Mouse (Mus musculus) kidney, embryonic 15.5 days (tissue): ENCODE results near the gene Epsti1. TPM values are rescaled to one million over a fixed set of nuclear protein-coding genes. Genes with fewer than 3 reads are reported as not detected.
"Not testable (repeated sequence)": the region's sequence is repeated elsewhere in the genome, so short reads cannot be mapped to it uniquely, and the experiment has no call there.

Source experiments
- ATAC-seq: fragments of 200-750 bp; cut with Nextera tagmentation; replicated peaks from 2 replicates; pipeline ENCODE4 v1.8.0; 2017; ENCODE audit warnings: moderate TSS enrichment; ENCODE audit not compliant: low FRiP score
- H3K27ac ChIP-seq: fragments of 300-500 bp; sonication (generic); 2 replicates; pipeline ENCODE4 v1.5.1; 2015; ENCODE audit warnings: mild to moderate bottlenecking, inconsistent platforms
- H3K27me3 ChIP-seq: fragments of 300-500 bp; sonication (generic); 2 replicates; pipeline ENCODE4 v1.6.1; 2015; ENCODE audit warnings: inconsistent platforms
- H3K36me3 ChIP-seq: fragments of 300-500 bp; sonication (generic); 2 replicates; pipeline ENCODE4 v1.6.1; 2015; ENCODE audit warnings: inconsistent platforms
- H3K4me1 ChIP-seq: fragments of 300-500 bp; sonication (generic); 2 replicates; pipeline ENCODE4 v1.6.1; 2015; ENCODE audit warnings: inconsistent platforms
- H3K4me2 ChIP-seq: fragments of 300-500 bp; sonication (generic); 2 replicates; pipeline ENCODE4 v1.6.1; 2015; ENCODE audit warnings: moderate library complexity, mild to moderate bottlenecking, inconsistent platforms
- H3K4me3 ChIP-seq: fragments of 300-500 bp; sonication (generic); replicated peaks from 2 replicates; pipeline ENCODE4 v1.5.1; 2015; ENCODE audit warnings: mild to moderate bottlenecking, inconsistent platforms
- H3K9ac ChIP-seq: fragments of 300-500 bp; sonication (generic); 2 replicates; pipeline ENCODE4 v1.6.1; 2015; ENCODE audit warnings: mild to moderate bottlenecking, inconsistent platforms
- H3K9me3 ChIP-seq: fragments of 300-500 bp; sonication (generic); replicated peaks from 2 replicates; pipeline ENCODE4 v1.6.1; 2016; ENCODE audit warnings: inconsistent platforms
- WGBS: fragments of 180-500 bp; shearing (Covaris S2); methylation state at CpG from one replicate; pipeline ENCODE4 v1.1.7; 2015; ENCODE audit warnings: mixed read lengths; 5-methylcytosine and 5-hydroxymethylcytosine counted together
- polyA plus RNA-seq: library from polyadenylated mRNA; unstranded; fragments of >200 nt; fragmentation: Nextera tagmentation; extraction: Ambion mirVana; gene quantifications from 2 replicates; pipeline ENCODE4 v1.2.1, GENCODE M21; 2015

The Epsti1 gene
- polyA plus RNA-seq = 0.90 and 1.5 TPM in 2 replicates

- Histone ChIP-seq H3K27ac (no peak within 1 kb of the TSS), H3K9me3 (no peaks in the 10 kb centered on the region; the same call in 1 of the 2 replicates), H3K9ac (no peak within 1 kb of the TSS), H3K4me2 (peak within 1 kb of the TSS; percentile 26; the same call in 1 of the 2 replicates), H3K4me3 (0 out of 2 replicates have a peak within 1 kb of the TSS, but pooled peaks have one; percentile 16), H3K36me3 (no peaks in the 10 kb centered on the region), H3K27me3 (no peaks in the 10 kb centered on the region), H3K4me1 (peaks cover 3% of the 10 kb centered on the region; the same call in 1 of the 2 replicates)
- ATAC-seq = no peak
- WGBS = 56% methylated on average over 15 of the region's 15 CpGs
Observed at GRCm38 (mm10) chr14:77904171-77904762, at the start of gene Epsti1. TSS of gene Epsti1 (plus strand) at chr14:77904239.

DNA sequence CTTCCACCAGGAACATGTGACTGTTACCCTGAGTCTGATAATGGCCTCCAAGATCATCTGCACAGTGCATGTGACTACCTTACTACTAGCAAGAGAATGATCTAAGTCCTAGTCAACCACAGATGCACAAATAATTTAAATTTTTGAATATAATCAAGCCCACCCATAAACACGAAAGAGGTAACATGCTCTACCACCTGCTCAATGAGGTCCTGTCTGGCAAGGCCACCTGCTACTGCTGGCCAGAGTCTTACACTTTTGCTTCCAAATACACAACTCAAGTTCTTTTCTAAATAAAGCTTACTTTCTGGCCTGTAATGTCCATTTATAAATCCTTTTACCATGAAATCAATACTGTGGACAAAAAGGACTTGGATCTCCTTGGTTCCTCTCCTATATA is 44.1 kb upstream of the Epsti1 start:
- Histone ChIP-seq H3K27ac (no peak overlapping the region), H3K4me3 (no peak overlapping the region), H3K27me3 (no peaks in the 10 kb centered on the region), H3K4me1 (0 out of 2 replicates have a peak, but pooled peaks cover 4% of the 10 kb centered on the region), H3K4me2 (no peak overlapping the region), H3K9me3 (no peaks in the 10 kb centered on the region; the same call in 1 of the 2 replicates), H3K9ac (no peak overlapping the region), H3K36me3 (peaks cover 6% of the 10 kb centered on the region; the same call in 1 of the 2 replicates)
- WGBS = 92% methylated on average over 1 of the region's 1 CpGs
- ATAC-seq = no peak

- no peak overlapping the region for H3K27ac ChIP-seq
- H3K4me3 ChIP-seq = no peak overlapping the region
- H3K27me3 ChIP-seq = no peaks in the 10 kb centered on the region
- peaks cover 4% of the 10 kb centered on the region; the same call in 1 of the 2 replicates for H3K36me3 ChIP-seq
- WGBS = 41% methylated on average over 5 of the region's 5 CpGs
- no peak overlapping the region for H3K9ac ChIP-seq
- no peaks in the 10 kb centered on the region; the same call in 1 of the 2 replicates for H3K9me3 ChIP-seq
- ATAC-seq = no peak
- H3K4me1 ChIP-seq = 0 out of 2 replicates have a peak, but pooled peaks cover 4% of the 10 kb centered on the region
- no peak overlapping the region for H3K4me2 ChIP-seq
Observed at GRCm38 (mm10) chr14:77860841-77861560, 43.0 kb upstream of the Epsti1 start.

DNA sequence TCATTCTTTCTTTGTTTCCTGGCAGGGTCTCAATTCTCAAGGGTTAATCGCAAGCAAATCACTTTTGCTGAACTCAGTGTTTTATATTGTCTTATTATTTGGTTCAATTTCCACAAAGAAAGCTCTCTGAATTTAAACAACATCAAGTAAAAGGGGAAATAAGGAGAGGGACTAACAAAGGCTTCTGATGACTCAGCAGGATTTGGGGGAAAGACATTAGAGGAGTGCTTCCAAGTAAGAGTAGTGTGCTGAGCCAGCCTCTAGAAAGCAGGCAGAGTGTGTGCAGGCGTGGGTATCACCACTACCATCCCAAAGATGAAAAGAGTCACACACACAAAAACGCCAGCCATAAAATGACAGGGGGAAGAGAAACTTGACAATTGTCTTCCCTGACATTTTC is 40.0 kb upstream of the Epsti1 start:
- no peak for ATAC-seq
- WGBS = 85% methylated on average over 3 of the region's 3 CpGs
- Histone ChIP-seq H3K9ac (no peak overlapping the region), H3K4me3 (no peak overlapping the region), H3K27ac (no peak overlapping the region), H3K27me3 (no peaks in the 10 kb centered on the region), H3K4me1 (0 out of 2 replicates have a peak, but pooled peaks cover 4% of the 10 kb centered on the region), H3K4me2 (no peak overlapping the region), H3K9me3 (no peaks in the 10 kb centered on the region), H3K36me3 (no peaks in the 10 kb centered on the region)

GRCm38 (mm10) chr14:77864510-77864909 is 39.5 kb upstream of the Epsti1 start:
- ATAC-seq = no peak
- WGBS = 89% methylated on average over 6 of the region's 6 CpGs
- 0 out of 2 replicates have a peak, but pooled peaks cover 4% of the 10 kb centered on the region for H3K4me1 ChIP-seq

GRCm38 (mm10) chr14:77867601-77868000 is 36.4 kb upstream of the Epsti1 start:
- WGBS = 90% methylated on average over 5 of the region's 5 CpGs
- Histone ChIP-seq H3K27ac (no peak overlapping the region), H3K4me2 (no peak overlapping the region), H3K36me3 (peaks cover 7% of the 10 kb centered on the region; the same call in 1 of the 2 replicates), H3K27me3 (no peaks in the 10 kb centered on the region), H3K9ac (no peak overlapping the region), H3K4me1 (0 out of 2 replicates have a peak, but pooled peaks cover 4% of the 10 kb centered on the region), H3K4me3 (no peak overlapping the region), H3K9me3 (no peaks in the 10 kb centered on the region)
- ATAC-seq = no peak

More at GRCm38 (mm10) chr14:77864510-77864909, 39.5 kb upstream of the Epsti1 start:
- H3K9ac ChIP-seq = no peak overlapping the region
- H3K9me3 ChIP-seq = no peaks in the 10 kb centered on the region
- H3K4me2 ChIP-seq = no peak overlapping the region
- H3K4me3 ChIP-seq = no peak overlapping the region
- H3K27me3 ChIP-seq = no peaks in the 10 kb centered on the region
- no peak overlapping the region for H3K27ac ChIP-seq
- H3K36me3 ChIP-seq = peaks cover 4% of the 10 kb centered on the region; the same call in 1 of the 2 replicates

- Histone ChIP-seq H3K4me2 (no peak overlapping the region), H3K36me3 (peaks cover 7% of the 10 kb centered on the region; the same call in 1 of the 2 replicates), H3K9me3 (no peaks in the 10 kb centered on the region), H3K27ac (no peak overlapping the region), H3K4me1 (no peaks in the 10 kb centered on the region), H3K4me3 (no peak overlapping the region), H3K27me3 (no peaks in the 10 kb centered on the region), H3K9ac (no peak overlapping the region)
- 89% methylated on average over 3 of the region's 3 CpGs for WGBS
- ATAC-seq = no peak
Observed at GRCm38 (mm10) chr14:77870926-77871325, 33.1 kb upstream of the Epsti1 start.

GRCm38 (mm10) chr14:77871380-77871975 is 32.6 kb upstream of the Epsti1 start:
- Histone ChIP-seq H3K27ac (no peak overlapping the region), H3K4me2 (no peak overlapping the region), H3K9me3 (no peaks in the 10 kb centered on the region), H3K36me3 (peaks cover 7% of the 10 kb centered on the region; the same call in 1 of the 2 replicates), H3K9ac (no peak overlapping the region), H3K27me3 (no peaks in the 10 kb centered on the region), H3K4me1 (no peaks in the 10 kb centered on the region), H3K4me3 (no peak overlapping the region)
- no peak for ATAC-seq
- WGBS = 89% methylated on average over 6 of the region's 6 CpGs

- 2% methylated on average over 44 of the region's 44 CpGs for WGBS
- H3K4me3 ChIP-seq = peak within 1 kb of the TSS; percentile 72
- no peaks in the 10 kb centered on the region for H3K9me3 ChIP-seq
- peak within 1 kb of the TSS; percentile 71 for H3K9ac ChIP-seq
- no peaks in the 10 kb centered on the region for H3K27me3 ChIP-seq
- peak; percentile 94 for ATAC-seq
- H3K4me2 ChIP-seq = peak within 1 kb of the TSS; percentile 60
- no peaks in the 10 kb centered on the region for H3K4me1 ChIP-seq
- H3K36me3 ChIP-seq = 0 out of 2 replicates have a peak, but pooled peaks cover 3% of the 10 kb centered on the region
- H3K27ac ChIP-seq = peak within 1 kb of the TSS; percentile 24; the same call in 1 of the 2 replicates
Observed at GRCm38 (mm10) chr14:77874304-77875241, 29.5 kb upstream of the Epsti1 start, which contains the start of gene Dnajc15. TSS of gene Dnajc15 (minus strand) at chr14:77875125.

- Histone ChIP-seq H3K9ac (no peak overlapping the region), H3K27ac (no peak overlapping the region), H3K4me2 (no peak overlapping the region), H3K27me3 (no peaks in the 10 kb centered on the region), H3K4me3 (no peak overlapping the region), H3K36me3 (no peaks in the 10 kb centered on the region), H3K9me3 (no peaks in the 10 kb centered on the region), H3K4me1 (no peaks in the 10 kb centered on the region)
- no peak for ATAC-seq
- 82% methylated on average over 1 of the region's 1 CpGs for WGBS
Observed at GRCm38 (mm10) chr14:77876199-77876598, 27.8 kb upstream of the Epsti1 start.

- not testable (repeated sequence) for H3K9me3 ChIP-seq, ATAC-seq, H3K4me3 ChIP-seq, H3K9ac ChIP-seq, H3K36me3 ChIP-seq, H3K4me1 ChIP-seq, H3K27me3 ChIP-seq, H3K27ac ChIP-seq, H3K4me2 ChIP-seq
- WGBS = 85% methylated on average over 2 of the region's 2 CpGs
Observed at GRCm38 (mm10) chr14:77877876-77878275, 26.2 kb upstream of the Epsti1 start.
